In genomic region chr3:102715839-102716238, GRCm38 (mm10) we compare ENCODE assay signal across 16 mouse cellular contexts. TPM values are rescaled to one million over a fixed set of nuclear protein-coding genes. Genes with fewer than 3 reads are reported as not detected.
DNase-seq lines count a peak whose midpoint lies in the region; ATAC-seq and TF ChIP-seq lines count a peak whose summit lies in the region.
"Had no signal": no experiment of that assay in that cellular context is flagged by ENCODE, and none has a peak within 500 bp of the region (broad histone marks: within the 10 kb centered on the region; RNA-seq: fewer than 3 reads in every experiment).

No protein-coding gene starts in this region.

- H3K27me3 ChIP-seq in heart, embryonic 14.5 days (ENCODE audit: control insufficient read depth, insufficient read depth, low read length): no peaks in the 10 kb centered on the region

- no peak overlapping the region for H3K4me3 ChIP-seq in heart, embryonic 14.5 days (ENCODE audit: control insufficient read depth in 1 of 2, insufficient read depth in 1 of 2, low read depth in 1 of 2, low read length in 2 of 2)
- no peak overlapping the region for H3K4me3 ChIP-seq in bone marrow, adult 2 months (replicated peaks; ENCODE audit: control insufficient read depth, low read depth, low read length)
- H3K4me3 ChIP-seq: midbrain, embryonic 13.5 days; neural tube, embryonic 12.5 days had no signal

- H3K9me3 ChIP-seq in heart, embryonic 14.5 days (ENCODE audit: control insufficient read depth, low read length): no peaks in the 10 kb centered on the region
- H3K9me3 ChIP-seq: midbrain, embryonic 13.5 days; neural tube, embryonic 12.5 days had no signal

- no peak for DNase-seq in heart, adult 9 months (ENCODE audit: low spot score in 2 of 2)
- peak; percentile 44 for DNase-seq in 416B (ENCODE audit: low read depth)
- no peak for DNase-seq in cerebellum, postnatal 14 days
- DNase-seq in testis, postnatal 14 days (ENCODE audit: low spot score): no peak
- DNase-seq: cerebellum, postnatal 10 days; gastrocnemius, postnatal 10 days; kidney, adult 9 months; retina, postnatal 1 day; thymus, postnatal 36 days had no signal

- no peak for TF ChIP-seq POLR2A in bone marrow, adult 2 months (IDR thresholded peaks at IDR 0.05; ENCODE audit: borderline replicate concordance, control insufficient read depth, low read depth, low read length)

- TF ChIP-seq CTCF in bone marrow, adult 2 months (IDR thresholded peaks at IDR 0.05; ENCODE audit: control insufficient read depth, insufficient read depth, low read length): no peak

- no peaks in the 10 kb centered on the region for H3K36me3 ChIP-seq in heart, embryonic 14.5 days (ENCODE audit: control insufficient read depth, insufficient read depth, low read length)
- H3K36me3 ChIP-seq: midbrain, embryonic 13.5 days; neural tube, embryonic 12.5 days had no signal

- H3K27ac ChIP-seq in heart, embryonic 14.5 days (replicated peaks in 1 of 2; ENCODE audit: control insufficient read depth in 1 of 2, insufficient read depth in 1 of 2, low read depth in 2 of 2, low read length in 2 of 2): no peak overlapping the region
- peak overlapping the region; percentile 81 for H3K27ac ChIP-seq in bone marrow, adult 2 months (ENCODE audit: control insufficient read depth, insufficient read depth, low read depth, low read length, poor library complexity)
- H3K27ac ChIP-seq: hindbrain, embryonic 14.5 days; midbrain, embryonic 13.5 days; neural tube, embryonic 12.5 days had no signal

- H3K9ac ChIP-seq in heart, embryonic 14.5 days (ENCODE audit: low read length): no peak overlapping the region
- H3K9ac ChIP-seq: hindbrain, embryonic 14.5 days; lung, embryonic 14.5 days; midbrain, embryonic 13.5 days; neural tube, embryonic 12.5 days had no signal

- no peak for ATAC-seq in heart, embryonic 14.5 days (ENCODE audit: insufficient number of reproducible peaks, insufficient read depth, low FRiP score, low read depth)
- ATAC-seq in megakaryocyte, adult 5-6 weeks (ENCODE audit: poor library complexity, severe bottlenecking): peak; percentile 53

- WGBS in heart, embryonic 14.5 days: 80% methylated on average over 8 of the region's 8 CpGs
- WGBS in bone marrow, adult 2 months: 64% methylated on average over 8 of the region's 8 CpGs

- H3K4me2 ChIP-seq in heart, embryonic 14.5 days (ENCODE audit: low read length): peak overlapping the region; percentile 61; the same call in 1 of the 2 replicates
- H3K4me2 ChIP-seq: hindbrain, embryonic 14.5 days had no signal

- peaks cover 0 to 6% of the 10 kb centered on the region in 2 experiments; a peak in 2 of 4 replicates for H3K4me1 ChIP-seq in heart, embryonic 14.5 days (ENCODE audit: control insufficient read depth in 2 of 2, insufficient read depth in 2 of 2, low read length in 2 of 2)
- peaks cover 1% of the 10 kb centered on the region for H3K4me1 ChIP-seq in bone marrow, adult 2 months (ENCODE audit: control insufficient read depth, insufficient read depth, low read length)
- H3K4me1 ChIP-seq: neural tube, embryonic 12.5 days had no signal

RNA-seq across cellular contexts. Expression of gene Tspan2, which starts 18.5 kb away (rescaled TPM):
- 31.3 and 34.8 TPM in 2 replicates for polyA plus RNA-seq in heart, embryonic 14.5 days (2014; fragmentation: Nextera tagmentation; extraction: Ambion mirVana)
- polyA plus RNA-seq in bone marrow, adult 2 months (2011; ENCODE audit: insufficient read depth, insufficient read length, low replicate concordance, missing spikeins): 2.1 and 6.6 TPM in 2 replicates
- 4.0 and 4.7 TPM in 2 replicates for total RNA-seq in megakaryocyte, adult 5-6 weeks (2015)
- total RNA-seq in megakaryocyte, adult 5-6 weeks (2017): 2.7 and 2.8 TPM in 2 replicates
